Mouse (Mus musculus): Measurements from ENCODE around the gene Sult4a1. TPM values are rescaled to one million over a fixed set of nuclear protein-coding genes. Genes with fewer than 3 reads are reported as not detected.

The Sult4a1 gene
- total and polyA plus RNA-seq, 3 experiments, result 0.20 to 0.86 TPM; not detected in 1

- H3K27me3 ChIP-seq (ENCODE audit: control insufficient read depth, insufficient read depth, low read length), result no peaks in the 10 kb centered on the region
- no peak overlapping the region for H3K27ac ChIP-seq
- H3K36me3 ChIP-seq (ENCODE audit: control insufficient read depth, insufficient read depth, low read length), result no peaks in the 10 kb centered on the region
- H3K79me2 ChIP-seq (replicated peaks; ENCODE audit: control insufficient read depth, insufficient read depth, low read length), result no peaks in the 10 kb centered on the region
- H3K4me1 ChIP-seq (ENCODE audit: control insufficient read depth, insufficient read depth, low read length), result no peaks in the 10 kb centered on the region
- TF ChIP-seq EP300 (IDR thresholded peaks at IDR 0.05; ENCODE audit: insufficient read depth, low read depth, low read length) (no peak), POLR2A (IDR thresholded peaks at IDR 0.05; ENCODE audit: insufficient read depth, low read depth, low read length) (no peak), CTCF (IDR thresholded peaks at IDR 0.05) (no peak)
- no peak overlapping the region for H3K9ac ChIP-seq (ENCODE audit: low read depth, low read length)
- 38% methylated on average over 9 of the region's 9 CpGs for WGBS
- intact Hi-C loops (cut with DNase I), result no loop called here
- no peak for DNase-seq
- no peak overlapping the region for H3K4me3 ChIP-seq
Observed at GRCm38 (mm10) chr15:84086775-84087174, 18.8 kb downstream of the Sult4a1 start.

- Histone ChIP-seq H3K36me3 (ENCODE audit: control insufficient read depth, insufficient read depth, low read length) (no peaks in the 10 kb centered on the region), H3K4me1 (ENCODE audit: control insufficient read depth, insufficient read depth, low read length) (no peaks in the 10 kb centered on the region), H3K4me3 (no peak overlapping the region), H3K79me2 (replicated peaks; ENCODE audit: control insufficient read depth, insufficient read depth, low read length) (no peaks in the 10 kb centered on the region), H3K27ac (no peak overlapping the region), H3K27me3 (ENCODE audit: control insufficient read depth, insufficient read depth, low read length) (no peaks in the 10 kb centered on the region), H3K9ac (ENCODE audit: low read depth, low read length) (no peak overlapping the region)
- WGBS, result 23% methylated on average over 12 of the region's 12 CpGs
- TF ChIP-seq EP300 (IDR thresholded peaks at IDR 0.05; ENCODE audit: insufficient read depth, low read depth, low read length) (no peak), CTCF (IDR thresholded peaks at IDR 0.05) (no peak), POLR2A (IDR thresholded peaks at IDR 0.05; ENCODE audit: insufficient read depth, low read depth, low read length) (no peak)
- DNase-seq, result no peak
- intact Hi-C loops (cut with DNase I), result no loop called here
Observed at GRCm38 (mm10) chr15:84086364-84086763, 19.2 kb downstream of the Sult4a1 start.

GRCm38 (mm10) chr15:84080069-84080468, 25.5 kb downstream of the Sult4a1 start:
- intact Hi-C loops (cut with DNase I), result no loop called here
- Histone ChIP-seq H3K36me3 (ENCODE audit: control insufficient read depth, insufficient read depth, low read length) (no peaks in the 10 kb centered on the region), H3K79me2 (replicated peaks; ENCODE audit: control insufficient read depth, insufficient read depth, low read length) (no peaks in the 10 kb centered on the region), H3K9ac (ENCODE audit: low read depth, low read length) (no peak overlapping the region), H3K4me3 (no peak overlapping the region), H3K27ac (no peak overlapping the region), H3K27me3 (ENCODE audit: control insufficient read depth, insufficient read depth, low read length) (no peaks in the 10 kb centered on the region; the same call in 1 of the 2 replicates), H3K4me1 (ENCODE audit: control insufficient read depth, insufficient read depth, low read length) (no peaks in the 10 kb centered on the region)
- TF ChIP-seq POLR2A (IDR thresholded peaks at IDR 0.05; ENCODE audit: insufficient read depth, low read depth, low read length) (no peak), EP300 (IDR thresholded peaks at IDR 0.05; ENCODE audit: insufficient read depth, low read depth, low read length) (no peak), CTCF (IDR thresholded peaks at IDR 0.05) (no peak)
- DNase-seq, result no peak
- 40% methylated on average over 7 of the region's 7 CpGs for WGBS

GRCm38 (mm10) chr15:84079519-84079918, 26.0 kb downstream of the Sult4a1 start:
- 76% methylated on average over 2 of the region's 2 CpGs for WGBS
- Histone ChIP-seq H3K4me3 (no peak overlapping the region), H3K27me3 (ENCODE audit: control insufficient read depth, insufficient read depth, low read length) (no peaks in the 10 kb centered on the region; the same call in 1 of the 2 replicates), H3K36me3 (ENCODE audit: control insufficient read depth, insufficient read depth, low read length) (no peaks in the 10 kb centered on the region), H3K79me2 (replicated peaks; ENCODE audit: control insufficient read depth, insufficient read depth, low read length) (no peaks in the 10 kb centered on the region), H3K9ac (ENCODE audit: low read depth, low read length) (no peak overlapping the region), H3K27ac (no peak overlapping the region), H3K4me1 (ENCODE audit: control insufficient read depth, insufficient read depth, low read length) (no peaks in the 10 kb centered on the region)
- intact Hi-C loops (cut with DNase I), result no loop called here
- no peak for DNase-seq
- TF ChIP-seq EP300 (IDR thresholded peaks at IDR 0.05; ENCODE audit: insufficient read depth, low read depth, low read length) (no peak), POLR2A (IDR thresholded peaks at IDR 0.05; ENCODE audit: insufficient read depth, low read depth, low read length) (no peak), CTCF (IDR thresholded peaks at IDR 0.05) (no peak)

GRCm38 (mm10) chr15:84078667-84079066, 26.9 kb downstream of the Sult4a1 start:
- Histone ChIP-seq H3K27ac (no peak overlapping the region), H3K27me3 (ENCODE audit: control insufficient read depth, insufficient read depth, low read length) (no peaks in the 10 kb centered on the region; the same call in 1 of the 2 replicates), H3K36me3 (ENCODE audit: control insufficient read depth, insufficient read depth, low read length) (no peaks in the 10 kb centered on the region), H3K9ac (ENCODE audit: low read depth, low read length) (no peak overlapping the region), H3K79me2 (replicated peaks; ENCODE audit: control insufficient read depth, insufficient read depth, low read length) (no peaks in the 10 kb centered on the region), H3K4me1 (ENCODE audit: control insufficient read depth, insufficient read depth, low read length) (no peaks in the 10 kb centered on the region), H3K4me3 (no peak overlapping the region)
- TF ChIP-seq POLR2A (IDR thresholded peaks at IDR 0.05; ENCODE audit: insufficient read depth, low read depth, low read length), result no peak
- TF ChIP-seq CTCF (IDR thresholded peaks at IDR 0.05), result no peak
- no peak for TF ChIP-seq EP300 (IDR thresholded peaks at IDR 0.05; ENCODE audit: insufficient read depth, low read depth, low read length)
- WGBS, result 77% methylated on average over 13 of the region's 13 CpGs
- intact Hi-C loops (cut with DNase I), result no loop called here
- no peak for DNase-seq

- no peak for DNase-seq
- Histone ChIP-seq H3K27ac (no peak overlapping the region), H3K4me1 (ENCODE audit: control insufficient read depth, insufficient read depth, low read length) (no peaks in the 10 kb centered on the region), H3K4me3 (no peak overlapping the region), H3K9ac (ENCODE audit: low read depth, low read length) (no peak overlapping the region), H3K79me2 (replicated peaks; ENCODE audit: control insufficient read depth, insufficient read depth, low read length) (no peaks in the 10 kb centered on the region), H3K36me3 (ENCODE audit: control insufficient read depth, insufficient read depth, low read length) (no peaks in the 10 kb centered on the region), H3K27me3 (ENCODE audit: control insufficient read depth, insufficient read depth, low read length) (no peaks in the 10 kb centered on the region; the same call in 1 of the 2 replicates)
- WGBS, result 49% methylated on average over 17 of the region's 17 CpGs
- TF ChIP-seq EP300 (IDR thresholded peaks at IDR 0.05; ENCODE audit: insufficient read depth, low read depth, low read length), result no peak
- TF ChIP-seq CTCF (IDR thresholded peaks at IDR 0.05), result no peak
- no peak for TF ChIP-seq POLR2A (IDR thresholded peaks at IDR 0.05; ENCODE audit: insufficient read depth, low read depth, low read length)
- intact Hi-C loops (cut with DNase I), result no loop called here
Observed at GRCm38 (mm10) chr15:84077151-84077550, 28.4 kb downstream of the Sult4a1 start.

All from heart, adult 2 months (tissue).